Mouse (Mus musculus) duodenum, adult 2 months (tissue): Measurements from ENCODE around the gene Ufl1. TPM values are rescaled to one million over a fixed set of nuclear protein-coding genes. Genes with fewer than 3 reads are reported as not detected.

Experiments
- polyA plus RNA-seq: library from polyadenylated mRNA; depleted of rRNA; stranded (reverse); fragments of >200 nt; gene quantifications from 2 replicates; pipeline ENCODE4 v1.2.3, GENCODE M21; 2012; ENCODE audit warnings: low replicate concordance; rRNA removed

The Ufl1 gene
- 1.0 and 1.8 TPM in 2 replicates for polyA plus RNA-seq

GRCm38 (mm10) chr4:25281671-25282038, at the start of gene Ufl1:
TSS of gene Ufl1 (minus strand) at chr4:25281821.

GRCm38 (mm10) chr4:25242776-25243175, 38.8 kb downstream of the Ufl1 start, which contains the start of gene Fhl5:
TSS of gene Fhl5 (minus strand) at chr4:25242876.

Other genes starting within 250 kb of the Ufl1 start
- not detected in 2 replicates for gene Fhl5, start 38.9 kb downstream of the Ufl1 start, polyA plus RNA-seq